Mouse (Mus musculus): Measurements from ENCODE around the gene Mrpl12. TPM values are rescaled to one million over a fixed set of nuclear protein-coding genes. Genes with fewer than 3 reads are reported as not detected.

Gene Mrpl12
- polyA plus RNA-seq (2016; fragmentation: Nextera tagmentation; extraction: Ambion mirVana), result 135 and 139 TPM in 2 replicates

- Histone ChIP-seq H3K4me1 (replicated peaks) (peaks cover 22% of the 10 kb centered on the region), H3K27ac (peak within 1 kb of the TSS; percentile 91), H3K4me3 (replicated peaks) (peak within 1 kb of the TSS; percentile 96), H3K4me2 (peak within 1 kb of the TSS; percentile 87), H3K36me3 (peaks cover 81% of the 10 kb centered on the region), H3K27me3 (no peaks in the 10 kb centered on the region), H3K9me3 (no peaks in the 10 kb centered on the region), H3K9ac (replicated peaks) (peak within 1 kb of the TSS; percentile 89)
- under 1% methylated on average over 60 of the region's 60 CpGs for WGBS
- peak; percentile 88 for ATAC-seq (ENCODE audit: insufficient number of reproducible peaks, insufficient read depth, low FRiP score, low TSS enrichment, low read depth)
Observed at GRCm38 (mm10) chr11:120484265-120484981, at the start of gene Mrpl12. Mrpl12 (plus strand) TSS chr11:120484613.

- ATAC-seq (ENCODE audit: insufficient number of reproducible peaks, insufficient read depth, low FRiP score, low TSS enrichment, low read depth), result peak; percentile 88
- Histone ChIP-seq H3K4me2 (peak within 1 kb of the TSS; percentile 96), H3K9ac (replicated peaks) (peak within 1 kb of the TSS; percentile 98), H3K4me3 (replicated peaks) (peak within 1 kb of the TSS; percentile 99), H3K9me3 (no peaks in the 10 kb centered on the region), H3K36me3 (peaks cover 31% of the 10 kb centered on the region), H3K4me1 (replicated peaks) (peaks cover 12% of the 10 kb centered on the region), H3K27ac (peak within 1 kb of the TSS; percentile 85), H3K27me3 (no peaks in the 10 kb centered on the region)
- WGBS, result 1% methylated on average over 70 of the region's 77 CpGs
Observed at GRCm38 (mm10) chr11:120437152-120437856, 47.1 kb upstream of the Mrpl12 start, which contains the start of gene Nploc4. Nploc4 (minus strand) TSS chr11:120437708.

- no peak for ATAC-seq (ENCODE audit: insufficient number of reproducible peaks, insufficient read depth, low FRiP score, low TSS enrichment, low read depth)
- no peaks in the 10 kb centered on the region for H3K27me3 ChIP-seq
- H3K4me3 ChIP-seq (replicated peaks), result peak overlapping the region; percentile 99
- H3K9ac ChIP-seq (replicated peaks), result peak overlapping the region; percentile 98
- H3K27ac ChIP-seq, result peak overlapping the region; percentile 85
- peaks cover 12% of the 10 kb centered on the region for H3K4me1 ChIP-seq (replicated peaks)
- WGBS, result 28% methylated on average over 12 of the region's 12 CpGs
- H3K9me3 ChIP-seq, result no peaks in the 10 kb centered on the region
- peaks cover 25% of the 10 kb centered on the region for H3K36me3 ChIP-seq
- H3K4me2 ChIP-seq, result peak overlapping the region; percentile 96
Observed at GRCm38 (mm10) chr11:120437857-120438385, 46.5 kb upstream of the Mrpl12 start.

- Histone ChIP-seq H3K4me1 (replicated peaks) (no peaks in the 10 kb centered on the region; the same call in 1 of the 2 replicates), H3K36me3 (no peaks in the 10 kb centered on the region), H3K4me3 (replicated peaks) (no peak within 1 kb of the TSS), H3K27ac (no peak within 1 kb of the TSS), H3K4me2 (no peak within 1 kb of the TSS), H3K9me3 (no peaks in the 10 kb centered on the region), H3K9ac (replicated peaks) (no peak within 1 kb of the TSS), H3K27me3 (no peaks in the 10 kb centered on the region)
- 90% methylated on average over 3 of the region's 3 CpGs for WGBS
- ATAC-seq (ENCODE audit: insufficient number of reproducible peaks, insufficient read depth, low FRiP score, low TSS enrichment, low read depth), result no peak
Observed at GRCm38 (mm10) chr11:120442344-120442743, 42.1 kb upstream of the Mrpl12 start, which contains the start of gene Tspan10. Tspan10 (plus strand) TSS chr11:120442644.

- Histone ChIP-seq H3K27ac (no peak overlapping the region), H3K9me3 (no peaks in the 10 kb centered on the region), H3K4me1 (replicated peaks) (no peaks in the 10 kb centered on the region; the same call in 1 of the 2 replicates), H3K27me3 (no peaks in the 10 kb centered on the region), H3K4me2 (no peak overlapping the region), H3K36me3 (no peaks in the 10 kb centered on the region), H3K9ac (replicated peaks) (no peak overlapping the region), H3K4me3 (replicated peaks) (no peak overlapping the region)
- WGBS, result 81% methylated on average over 3 of the region's 3 CpGs
- ATAC-seq (ENCODE audit: insufficient number of reproducible peaks, insufficient read depth, low FRiP score, low TSS enrichment, low read depth), result no peak
Observed at GRCm38 (mm10) chr11:120442765-120443280, 41.6 kb upstream of the Mrpl12 start.

GRCm38 (mm10) chr11:120444106-120444505, 40.3 kb upstream of the Mrpl12 start:
- H3K27ac ChIP-seq, result no peak overlapping the region
- H3K9ac ChIP-seq (replicated peaks), result 0 out of 2 replicates have a peak overlapping the region, but pooled peaks have one; percentile 27
- no peaks in the 10 kb centered on the region for H3K9me3 ChIP-seq
- 66% methylated on average over 6 of the region's 6 CpGs for WGBS
- no peaks in the 10 kb centered on the region; the same call in 1 of the 2 replicates for H3K4me1 ChIP-seq (replicated peaks)
- H3K4me3 ChIP-seq (replicated peaks), result no peak overlapping the region
- H3K27me3 ChIP-seq, result no peaks in the 10 kb centered on the region
- no peak for ATAC-seq (ENCODE audit: insufficient number of reproducible peaks, insufficient read depth, low FRiP score, low TSS enrichment, low read depth)
- no peak overlapping the region for H3K4me2 ChIP-seq
- H3K36me3 ChIP-seq, result no peaks in the 10 kb centered on the region

GRCm38 (mm10) chr11:120445475-120445874, 38.9 kb upstream of the Mrpl12 start:
- no peaks in the 10 kb centered on the region for H3K9me3 ChIP-seq

GRCm38 (mm10) chr11:120447179-120447578, 37.2 kb upstream of the Mrpl12 start:
- no peak for ATAC-seq (ENCODE audit: insufficient number of reproducible peaks, insufficient read depth, low FRiP score, low TSS enrichment, low read depth)
- 81% methylated on average over 7 of the region's 7 CpGs for WGBS

More at GRCm38 (mm10) chr11:120445475-120445874, 38.9 kb upstream of the Mrpl12 start:
- Histone ChIP-seq H3K36me3 (no peaks in the 10 kb centered on the region), H3K4me3 (replicated peaks) (no peak overlapping the region), H3K4me2 (no peak overlapping the region), H3K27ac (no peak overlapping the region), H3K9ac (replicated peaks) (no peak overlapping the region), H3K4me1 (replicated peaks) (no peaks in the 10 kb centered on the region; the same call in 1 of the 2 replicates), H3K27me3 (no peaks in the 10 kb centered on the region)
- WGBS, result 71% methylated on average over 3 of the region's 3 CpGs
- ATAC-seq (ENCODE audit: insufficient number of reproducible peaks, insufficient read depth, low FRiP score, low TSS enrichment, low read depth), result no peak

GRCm38 (mm10) chr11:120452246-120452645, 32.2 kb upstream of the Mrpl12 start:
- H3K4me2 ChIP-seq, result no peak overlapping the region

More at GRCm38 (mm10) chr11:120447179-120447578, 37.2 kb upstream of the Mrpl12 start:
- H3K27me3 ChIP-seq, result no peaks in the 10 kb centered on the region
- H3K4me1 ChIP-seq (replicated peaks), result no peaks in the 10 kb centered on the region; the same call in 1 of the 2 replicates
- H3K4me3 ChIP-seq (replicated peaks), result no peak overlapping the region
- H3K4me2 ChIP-seq, result no peak overlapping the region
- H3K36me3 ChIP-seq, result no peaks in the 10 kb centered on the region
- H3K9me3 ChIP-seq, result no peaks in the 10 kb centered on the region
- no peak overlapping the region for H3K9ac ChIP-seq (replicated peaks)
- no peak overlapping the region for H3K27ac ChIP-seq

GRCm38 (mm10) chr11:120453306-120453705, 31.1 kb upstream of the Mrpl12 start, which contains the start of gene Pde6g:
Pde6g (minus strand) TSS chr11:120453500.
- Histone ChIP-seq H3K9me3 (no peaks in the 10 kb centered on the region), H3K9ac (replicated peaks) (no peak within 1 kb of the TSS), H3K27ac (no peak within 1 kb of the TSS), H3K4me1 (replicated peaks) (peaks cover 4% of the 10 kb centered on the region), H3K27me3 (no peaks in the 10 kb centered on the region), H3K4me3 (replicated peaks) (no peak within 1 kb of the TSS), H3K36me3 (peaks cover 4% of the 10 kb centered on the region; the same call in 1 of the 2 replicates), H3K4me2 (no peak within 1 kb of the TSS)
- no peak for ATAC-seq (ENCODE audit: insufficient number of reproducible peaks, insufficient read depth, low FRiP score, low TSS enrichment, low read depth)
- 85% methylated on average over 4 of the region's 4 CpGs for WGBS

More at GRCm38 (mm10) chr11:120452246-120452645, 32.2 kb upstream of the Mrpl12 start:
- H3K27me3 ChIP-seq, result no peaks in the 10 kb centered on the region
- H3K4me3 ChIP-seq (replicated peaks), result no peak overlapping the region
- ATAC-seq (ENCODE audit: insufficient number of reproducible peaks, insufficient read depth, low FRiP score, low TSS enrichment, low read depth), result no peak
- 70% methylated on average over 3 of the region's 3 CpGs for WGBS
- no peaks in the 10 kb centered on the region for H3K9me3 ChIP-seq
- H3K36me3 ChIP-seq, result peaks cover 4% of the 10 kb centered on the region; the same call in 1 of the 2 replicates
- H3K9ac ChIP-seq (replicated peaks), result no peak overlapping the region
- H3K27ac ChIP-seq, result no peak overlapping the region
- peaks cover 4% of the 10 kb centered on the region for H3K4me1 ChIP-seq (replicated peaks)
